In genomic region chr8:104627065-104627740, GRCm38 (mm10) we compare ENCODE assay signal across 27 mouse cellular contexts. TPM values are rescaled to one million over a fixed set of nuclear protein-coding genes. Genes with fewer than 3 reads are reported as not detected.
A peak's percentile ranks its signal among the peaks of the same experiment; 100 is the strongest.
DNase-seq lines count a peak whose midpoint lies in the region; ATAC-seq and TF ChIP-seq lines count a peak whose summit lies in the region.
"Had no signal": no experiment of that assay in that cellular context is flagged by ENCODE, and none has a peak within 500 bp of the region (broad histone marks: within the 10 kb centered on the region; RNA-seq: fewer than 3 reads in every experiment).

No protein-coding gene starts in this region.

- dilution Hi-C loops in CH12.LX (cut with MboI; ENCODE audit: extremely low pct_ligation_motif_present, extremely low pct_unique_long_range_greater_than_20kb, low sequenced_read_pairs), result no loop called here

- no peaks in the 10 kb centered on the region for H3K9me3 ChIP-seq in heart, embryonic 13.5 days
- H3K9me3 ChIP-seq in CH12.LX (replicated peaks; ENCODE audit: low read length), result no peaks in the 10 kb centered on the region
- H3K9me3 ChIP-seq in heart, postnatal 0 days (replicated peaks; ENCODE audit: control insufficient read depth, low read length), result no peaks in the 10 kb centered on the region
- H3K9me3 ChIP-seq: embryonic facial prominence, embryonic 12.5 days; hindbrain, embryonic 10.5 days; intestine, embryonic 15.5 days; midbrain, embryonic 15.5 days had no signal

- no peak overlapping the region for H3K4me3 ChIP-seq in heart, embryonic 13.5 days
- H3K4me3 ChIP-seq in CH12.LX (replicated peaks in 1 of 3; ENCODE audit: low read depth in 2 of 3, low read length in 2 of 3, poor library complexity in 1 of 3), result no peak overlapping the region
- no peak overlapping the region for H3K4me3 ChIP-seq in heart, postnatal 0 days (ENCODE audit: low read depth, low read length)
- H3K4me3 ChIP-seq: embryonic facial prominence, embryonic 12.5 days; hindbrain, embryonic 10.5 days; intestine, embryonic 15.5 days; midbrain, embryonic 15.5 days; myocyte had no signal

- no peak for TF ChIP-seq CTCF in CH12.LX (conservative IDR thresholded peaks at IDR 0.05 in 1 of 2, IDR thresholded peaks at IDR 0.05 in 1 of 2; ENCODE audit: low read depth in 2 of 2, low read length in 2 of 2)
- no peak for TF ChIP-seq CTCF in heart, postnatal 0 days (IDR thresholded peaks at IDR 0.05; ENCODE audit: low read depth)

- peak overlapping the region; percentile 97; the same call in 1 of the 2 replicates for H3K9ac ChIP-seq in heart, embryonic 13.5 days
- H3K9ac ChIP-seq in CH12.LX (ENCODE audit: insufficient read depth, low read depth), result no peak overlapping the region
- no peak overlapping the region for H3K9ac ChIP-seq in heart, postnatal 0 days (replicated peaks; ENCODE audit: low read depth, low read length)
- H3K9ac ChIP-seq: embryonic facial prominence, embryonic 12.5 days; intestine, embryonic 15.5 days; midbrain, embryonic 15.5 days had no signal

- WGBS in heart, embryonic 13.5 days, result 43% methylated on average over 4 of the region's 4 CpGs
- 63% methylated on average over 3 of the region's 4 CpGs for WGBS in heart, postnatal 0 days

- TF ChIP-seq POLR2A in CH12.LX (IDR thresholded peaks at IDR 0.05; ENCODE audit: low read depth, low read length), result no peak

- peak overlapping the region; percentile 95 for H3K27ac ChIP-seq in heart, embryonic 13.5 days (replicated peaks)
- H3K27ac ChIP-seq in CH12.LX (ENCODE audit: insufficient read depth, low read depth), result no peak overlapping the region
- peak overlapping the region; percentile 90 for H3K27ac ChIP-seq in heart, postnatal 0 days (ENCODE audit: low read depth)
- H3K27ac ChIP-seq: embryonic facial prominence, embryonic 12.5 days; hindbrain, embryonic 10.5 days; intestine, embryonic 15.5 days; midbrain, embryonic 15.5 days had no signal

- TF ChIP-seq EP300 in CH12.LX (IDR thresholded peaks at IDR 0.05; ENCODE audit: low read length), result no peak
- TF ChIP-seq EP300 in heart, postnatal 0 days (IDR thresholded peaks at IDR 0.05; ENCODE audit: low read depth), result no peak

- no peaks in the 10 kb centered on the region; the same call in 1 of the 2 replicates for H3K27me3 ChIP-seq in heart, embryonic 13.5 days (replicated peaks)
- H3K27me3 ChIP-seq in CH12.LX (replicated peaks), result no peaks in the 10 kb centered on the region
- H3K27me3 ChIP-seq in heart, postnatal 0 days (ENCODE audit: control insufficient read depth, insufficient read depth, low read length), result no peaks in the 10 kb centered on the region

- H3K79me2 ChIP-seq in CH12.LX (replicated peaks; ENCODE audit: control insufficient read depth, extremely low read depth, insufficient read depth, poor library complexity, severe bottlenecking), result no peaks in the 10 kb centered on the region

- H3K36me3 ChIP-seq in heart, embryonic 13.5 days, result peaks cover 25% of the 10 kb centered on the region
- peaks cover 11 to 26% of the 10 kb centered on the region in 2 experiments for H3K36me3 ChIP-seq in CH12.LX (replicated peaks in 1 of 2; ENCODE audit: control insufficient read depth in 1 of 2, insufficient read depth in 1 of 2, low read length in 1 of 2)
- peaks cover 11% of the 10 kb centered on the region for H3K36me3 ChIP-seq in heart, postnatal 0 days (replicated peaks; ENCODE audit: control insufficient read depth, insufficient read depth, low read length)
- H3K36me3 ChIP-seq: embryonic facial prominence, embryonic 12.5 days; hindbrain, embryonic 10.5 days; intestine, embryonic 15.5 days; midbrain, embryonic 15.5 days had no signal

- peaks cover 59% of the 10 kb centered on the region for H3K4me1 ChIP-seq in heart, embryonic 13.5 days
- peaks cover 7 to 27% of the 10 kb centered on the region in 2 experiments for H3K4me1 ChIP-seq in CH12.LX (ENCODE audit: control insufficient read depth in 1 of 2, insufficient read depth in 2 of 2)
- peaks cover 36% of the 10 kb centered on the region for H3K4me1 ChIP-seq in heart, postnatal 0 days (ENCODE audit: control insufficient read depth, insufficient read depth)

- TF ChIP-seq RAD21 in CH12.LX (IDR thresholded peaks at IDR 0.05; ENCODE audit: low read depth, low read length), result no peak

- ATAC-seq in heart, embryonic 13.5 days (ENCODE audit: extremely low read depth, insufficient number of reproducible peaks, low FRiP score, low TSS enrichment), result no peak
- no peak for ATAC-seq in heart, postnatal 0 days (ENCODE audit: insufficient read depth, low read depth)
- ATAC-seq: hindbrain, embryonic 16.5 days; intestine, embryonic 15.5 days; midbrain, embryonic 15.5 days had no signal

- peak; percentile 0 for DNase-seq in adrenal gland, postnatal 14 days
- no peak for DNase-seq in adrenal gland, adult 8-10 months
- DNase-seq in heart, adult 9 months (ENCODE audit: low spot score in 2 of 2), result no peak
- DNase-seq in CH12.LX (ENCODE audit: extremely low read depth), result no peak
- DNase-seq in heart, postnatal 0 days (ENCODE audit: low spot score), result peak; percentile 35
- DNase-seq in layer of hippocampus, adult 18-20 months (ENCODE audit: low spot score in 2 of 2), result no peak
- DNase-seq in spleen, adult 18-20 months, result no peak
- DNase-seq: cerebellum, adult 11-12 months; gastrocnemius, postnatal 25 days; kidney, adult 9 months; kidney, postnatal 14 days; layer of hippocampus, postnatal 36 days; thymus, postnatal 25 days had no signal

- H3K4me2 ChIP-seq in heart, embryonic 13.5 days, result 0 out of 2 replicates have a peak overlapping the region, but pooled peaks have one; percentile 79
- no peak overlapping the region for H3K4me2 ChIP-seq in CH12.LX (ENCODE audit: insufficient read depth, low read depth, poor library complexity, severe bottlenecking)
- H3K4me2 ChIP-seq in heart, postnatal 0 days (ENCODE audit: low read depth, low read length), result no peak overlapping the region
- H3K4me2 ChIP-seq: embryonic facial prominence, embryonic 12.5 days; intestine, embryonic 15.5 days; midbrain, embryonic 15.5 days had no signal

- in situ Hi-C loops in CH12.LX (cut with MboI; ENCODE audit: low pct_ligation_motif_present, low pct_unique_long_range_greater_than_20kb, low sequenced_read_pairs), result no loop called here

TF ChIP-seq in CH12.LX, 34 proteins besides CTCF, POLR2A, EP300 and RAD21:
- no peak for TF ChIP-seq POLR2AphosphoS2 (IDR thresholded peaks at IDR 0.05; ENCODE audit: low read depth, low read length)
- TF ChIP-seq ELF1 (IDR thresholded peaks at IDR 0.05; ENCODE audit: low read depth, low read length), result no peak
- TF ChIP-seq BHLHE40 (IDR thresholded peaks at IDR 0.05; ENCODE audit: low read depth, low read length), result no peak
- TF ChIP-seq IRF4 (IDR thresholded peaks at IDR 0.05; ENCODE audit: low read depth, low read length), result no peak
- no peak for TF ChIP-seq ZC3H11A (IDR thresholded peaks at IDR 0.05; ENCODE audit: low read depth, low read length)
- TF ChIP-seq CHD2 (IDR thresholded peaks at IDR 0.05; ENCODE audit: low read length), result no peak
- no peak for TF ChIP-seq SMC3 (IDR thresholded peaks at IDR 0.05; ENCODE audit: low read depth, low read length)
- TF ChIP-seq ZNF384 (IDR thresholded peaks at IDR 0.05; ENCODE audit: low read depth, low read length), result peak; percentile 69

RNA-seq across cellular contexts. Expression of gene Cdh16, which starts 3.0 kb away (rescaled TPM):
- total RNA-seq in adrenal gland, postnatal 14 days (2021), result not detected in 2 replicates
- under 1 TPM in 1 of 4 experiments, not detected in 3; 0.24 TPM for total RNA-seq in adrenal gland, adult 8-10 months (2022)
- 18.2 and 18.4 TPM in 2 replicates for polyA plus RNA-seq in heart, embryonic 13.5 days (2015; fragmentation: Nextera tagmentation; extraction: Ambion mirVana)
- total RNA-seq in CH12.LX (2012; rRNA removed) (not detected in 2 replicates), CH12.LX (2014; rRNA removed) (not detected in 2 replicates)
- not detected in 2 replicates for polyA plus RNA-seq in CH12.LX (2012; ENCODE audit: insufficient read length, low read depth)
- 8.3 and 8.9 TPM in 2 replicates for total RNA-seq in heart, postnatal 0 days (2014; rRNA removed; ENCODE audit: low replicate concordance)
- 11.4 and 13.1 TPM in 2 replicates for polyA plus RNA-seq in heart, postnatal 0 days (2015; fragmentation: Nextera tagmentation; extraction: Ambion mirVana)
- not detected for total RNA-seq in layer of hippocampus, adult 18-20 months (2021)
- total RNA-seq: gastrocnemius, postnatal 25 days; layer of hippocampus, adult 8-10 months; layer of hippocampus, postnatal 36 days; left cerebral cortex, postnatal 10 days; liver, adult 2 months had no signal
- polyA plus RNA-seq: embryonic facial prominence, embryonic 12.5 days; forebrain, embryonic 11.5 days; hindbrain, embryonic 10.5 days; hindbrain, embryonic 16.5 days; limb, embryonic 11.5 days; liver, adult 2 months; midbrain, embryonic 15.5 days; neural tube, embryonic 14.5 days; small intestine, adult 2 months had no signal

RNA-seq across cellular contexts. Expression of gene Rrad, which starts 3.9 kb away (rescaled TPM):
- 2.4 and 5.1 TPM in 2 replicates for total RNA-seq in adrenal gland, postnatal 14 days (2021)
- total RNA-seq in adrenal gland, adult 8-10 months (2022), result 10 to 100 TPM in 2 of 4 experiments, 1 to 10 TPM in 2; 2.7 to 16.3 (median 7.6) TPM
- 285 and 323 TPM in 2 replicates for polyA plus RNA-seq in heart, embryonic 13.5 days (2015; fragmentation: Nextera tagmentation; extraction: Ambion mirVana)
- total RNA-seq in CH12.LX (2012; rRNA removed) (30.9 and 31.1 TPM in 2 replicates), CH12.LX (2014; rRNA removed) (29.4 and 31.7 TPM in 2 replicates)
- polyA plus RNA-seq in CH12.LX (2012; ENCODE audit: insufficient read length, low read depth), result 32.3 and 33.6 TPM in 2 replicates
- 197 and 317 TPM in 2 replicates for total RNA-seq in heart, postnatal 0 days (2014; rRNA removed; ENCODE audit: low replicate concordance)
- polyA plus RNA-seq in heart, postnatal 0 days (2015; fragmentation: Nextera tagmentation; extraction: Ambion mirVana), result 235 and 284 TPM in 2 replicates
- 1 to 10 TPM in 1 of 2 experiments, under 1 TPM in 1; 0.89 to 2.0 TPM for total RNA-seq in layer of hippocampus, adult 18-20 months (2021)

RNA-seq across cellular contexts. Expression of gene Ciao2b, which starts 14.6 kb away (rescaled TPM):
- 39.3 and 47.6 TPM in 2 replicates for total RNA-seq in adrenal gland, postnatal 14 days (2021)
- 10 to 100 TPM; 33.1 to 44.9 (median 41.1) TPM for total RNA-seq in adrenal gland, adult 8-10 months (2022)
- 186 and 228 TPM in 2 replicates for polyA plus RNA-seq in heart, embryonic 13.5 days (2015; fragmentation: Nextera tagmentation; extraction: Ambion mirVana)
- 76.4 and 81.1 TPM in 2 replicates for total RNA-seq in CH12.LX (2012; rRNA removed)
- 72.2 and 74.4 TPM in 2 replicates for total RNA-seq in CH12.LX (2014; rRNA removed)
- polyA plus RNA-seq in CH12.LX (2012; ENCODE audit: insufficient read length, low read depth), result 75.8 and 76.4 TPM in 2 replicates
- total RNA-seq in heart, postnatal 0 days (2014; rRNA removed; ENCODE audit: low replicate concordance), result 132 and 184 TPM in 2 replicates
- polyA plus RNA-seq in heart, postnatal 0 days (2015; fragmentation: Nextera tagmentation; extraction: Ambion mirVana), result 141 and 147 TPM in 2 replicates
- total RNA-seq in layer of hippocampus, adult 18-20 months (2021), result 10 to 100 TPM; 24.6 to 31.6 TPM

RNA-seq across cellular contexts. Expression of gene Pdp2, which starts 36.0 kb away (rescaled TPM):
- total RNA-seq in adrenal gland, postnatal 14 days (2021), result 37.2 and 38.0 TPM in 2 replicates
- 10 to 100 TPM; 31.7 to 43.6 (median 38.0) TPM for total RNA-seq in adrenal gland, adult 8-10 months (2022)
- polyA plus RNA-seq in heart, embryonic 13.5 days (2015; fragmentation: Nextera tagmentation; extraction: Ambion mirVana), result 7.1 and 7.3 TPM in 2 replicates
- total RNA-seq in CH12.LX (2012; rRNA removed), result 8.7 and 11.9 TPM in 2 replicates
- 6.9 and 7.6 TPM in 2 replicates for total RNA-seq in CH12.LX (2014; rRNA removed)
- polyA plus RNA-seq in CH12.LX (2012; ENCODE audit: insufficient read length, low read depth), result 8.3 and 9.6 TPM in 2 replicates
- 4.0 and 4.2 TPM in 2 replicates for total RNA-seq in heart, postnatal 0 days (2014; rRNA removed; ENCODE audit: low replicate concordance)
- 5.7 and 6.1 TPM in 2 replicates for polyA plus RNA-seq in heart, postnatal 0 days (2015; fragmentation: Nextera tagmentation; extraction: Ambion mirVana)
- total RNA-seq in layer of hippocampus, adult 18-20 months (2021), result 1 to 10 TPM; 7.1 to 8.4 TPM

Comparison
In these comparisons a context has a peak if more than half of its experiments do, and no peak if none do; other contexts are left out.
1. DNase-seq: peak in adrenal gland, postnatal 14 days (single experiment) and heart, postnatal 0 days (single experiment); none in adrenal gland, adult 8-10 months (single experiment), heart, adult 9 months (0 of 2), CH12.LX (single experiment), layer of hippocampus, adult 18-20 months (0 of 2) and spleen, adult 18-20 months (0 of 2).